14 mouse cellular contexts compared by ENCODE assay signal in the genomic region with DNA sequence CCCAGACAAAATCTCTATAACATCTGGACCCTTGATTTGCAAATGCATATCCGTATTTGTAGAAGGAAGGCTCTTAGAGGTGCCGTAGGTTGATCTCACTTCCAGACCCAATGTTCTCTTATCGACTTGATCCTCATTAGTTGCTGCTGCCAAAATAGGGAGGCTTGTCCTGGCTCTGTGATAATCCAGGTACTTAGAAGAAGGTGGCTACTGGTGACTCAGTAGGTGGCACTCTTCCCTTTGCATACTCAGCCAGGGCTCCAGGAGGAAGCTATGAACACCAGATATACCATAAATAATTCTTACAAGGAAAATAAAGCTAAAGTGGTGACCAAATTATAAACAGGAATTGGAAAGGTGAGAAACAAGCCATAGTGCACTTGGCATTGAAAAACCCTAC. TPM values are rescaled to one million over a fixed set of nuclear protein-coding genes. Genes with fewer than 3 reads are reported as not detected.
DNase-seq lines count a peak whose midpoint lies in the region; ATAC-seq and TF ChIP-seq lines count a peak whose summit lies in the region.
"Had no signal": no experiment of that assay in that cellular context is flagged by ENCODE, and none has a peak within 500 bp of the region (broad histone marks: within the 10 kb centered on the region; RNA-seq: fewer than 3 reads in every experiment).

No protein-coding gene starts in this region.

- no peak overlapping the region for H3K9ac ChIP-seq in hindbrain, embryonic 14.5 days
- no peak overlapping the region for H3K9ac ChIP-seq in hindbrain, embryonic 13.5 days
- H3K9ac ChIP-seq in lung, embryonic 14.5 days: no peak overlapping the region
- H3K9ac ChIP-seq in CH12.LX (ENCODE audit: insufficient read depth, low read depth): no peak overlapping the region
- H3K9ac ChIP-seq: embryonic facial prominence, embryonic 12.5 days; limb, embryonic 15.5 days; neural tube, embryonic 13.5 days had no signal

- no peak for ATAC-seq in hindbrain, embryonic 14.5 days (ENCODE audit: low FRiP score)
- no peak for ATAC-seq in hindbrain, embryonic 13.5 days (ENCODE audit: low FRiP score)
- ATAC-seq in lung, embryonic 14.5 days (ENCODE audit: insufficient read depth): no peak

- WGBS in hindbrain, embryonic 14.5 days: 55% methylated on average over 3 of the region's 3 CpGs
- whole genome bisulfite sequencing in hindbrain, embryonic 13.5 days: 58% methylated on average over 3 of the region's 3 CpGs
- WGBS in lung, embryonic 14.5 days: 31% methylated on average over 3 of the region's 3 CpGs
- WGBS in lung, adult 2 months: 33% methylated on average over 3 of the region's 3 CpGs

- in situ Hi-C loops in CH12.LX (cut with MboI; ENCODE audit: low pct_ligation_motif_present, low pct_unique_long_range_greater_than_20kb, low sequenced_read_pairs): loop anchor here (25.0 kb wide), 1 partner anchor 204 kb away; a partner anchor contains a TSS

- no peaks in the 10 kb centered on the region for H3K36me3 ChIP-seq in hindbrain, embryonic 14.5 days (replicated peaks; ENCODE audit: control insufficient read depth, insufficient read depth)
- H3K36me3 ChIP-seq in hindbrain, embryonic 13.5 days: no peaks in the 10 kb centered on the region
- no peaks in the 10 kb centered on the region for H3K36me3 ChIP-seq in lung, embryonic 14.5 days (ENCODE audit: insufficient read depth)
- H3K36me3 ChIP-seq in CH12.LX (replicated peaks in 1 of 2; ENCODE audit: control insufficient read depth in 1 of 2, insufficient read depth in 1 of 2, low read length in 1 of 2): peaks cover 0 to 11% of the 10 kb centered on the region in 2 experiments
- H3K36me3 ChIP-seq: embryonic facial prominence, embryonic 12.5 days; limb, embryonic 15.5 days; neural tube, embryonic 13.5 days had no signal

- peak; percentile 58 for TF ChIP-seq RAD21 in CH12.LX (IDR thresholded peaks at IDR 0.05; ENCODE audit: low read depth, low read length)

- H3K4me1 ChIP-seq in hindbrain, embryonic 14.5 days (replicated peaks; ENCODE audit: control insufficient read depth, insufficient read depth, low read length): peaks cover 10% of the 10 kb centered on the region
- H3K4me1 ChIP-seq in hindbrain, embryonic 13.5 days (replicated peaks): peaks cover 26% of the 10 kb centered on the region
- H3K4me1 ChIP-seq in lung, embryonic 14.5 days (ENCODE audit: insufficient read depth): peaks cover 4% of the 10 kb centered on the region; the same call in 1 of the 2 replicates
- H3K4me1 ChIP-seq in lung, adult 2 months (ENCODE audit: control insufficient read depth, insufficient read depth, low read length): peaks cover 5% of the 10 kb centered on the region; the same call in 1 of the 2 replicates
- H3K4me1 ChIP-seq in CH12.LX (ENCODE audit: control insufficient read depth in 1 of 2, insufficient read depth in 2 of 2): peaks cover 2 to 38% of the 10 kb centered on the region in 2 experiments; a peak in 3 of 4 replicates
- H3K4me1 ChIP-seq: embryonic facial prominence, embryonic 12.5 days had no signal

- peak; percentile 29 for DNase-seq in hindbrain, embryonic 14.5 days (ENCODE audit: low spot score)
- peak; percentile 41 for DNase-seq in lung, embryonic 14.5 days
- DNase-seq in lung, adult 2 months: no peak
- no peak for DNase-seq in CH12.LX (ENCODE audit: extremely low read depth)
- peak; percentile 56 for DNase-seq in brain, embryonic 14.5 days (ENCODE audit: low read depth)
- no peak for DNase-seq in right cerebral cortex, postnatal 36 days (ENCODE audit: low spot score in 2 of 2)
- no peak for DNase-seq in Muller cell, postnatal 12 days (ENCODE audit: inconsistent ontology term)
- DNase-seq: gastrocnemius, postnatal 25 days; lung, postnatal 14 days had no signal

- no peak overlapping the region for H3K27ac ChIP-seq in hindbrain, embryonic 14.5 days
- H3K27ac ChIP-seq in hindbrain, embryonic 13.5 days: no peak overlapping the region
- H3K27ac ChIP-seq in lung, embryonic 14.5 days (ENCODE audit: low read depth): no peak overlapping the region
- no peak overlapping the region for H3K27ac ChIP-seq in CH12.LX (ENCODE audit: insufficient read depth, low read depth)
- H3K27ac ChIP-seq: embryonic facial prominence, embryonic 12.5 days; limb, embryonic 15.5 days had no signal

- H3K79me2 ChIP-seq in CH12.LX (replicated peaks; ENCODE audit: control insufficient read depth, extremely low read depth, insufficient read depth, poor library complexity, severe bottlenecking): peaks cover 6% of the 10 kb centered on the region

- H3K4me2 ChIP-seq in hindbrain, embryonic 14.5 days (replicated peaks): no peak overlapping the region
- no peak overlapping the region for H3K4me2 ChIP-seq in hindbrain, embryonic 13.5 days
- H3K4me2 ChIP-seq in lung, embryonic 14.5 days: peak overlapping the region; percentile 3; the same call in 1 of the 2 replicates
- peak overlapping the region; percentile 46; the same call in 1 of the 2 replicates for H3K4me2 ChIP-seq in CH12.LX (ENCODE audit: insufficient read depth, low read depth, poor library complexity, severe bottlenecking)
- H3K4me2 ChIP-seq: embryonic facial prominence, embryonic 12.5 days; heart, embryonic 11.5 days; limb, embryonic 15.5 days had no signal

- no peak for TF ChIP-seq POLR2A in lung, adult 2 months (IDR thresholded peaks at IDR 0.05; ENCODE audit: borderline replicate concordance, extremely low read depth, low read depth, low read length)
- TF ChIP-seq POLR2A in CH12.LX (IDR thresholded peaks at IDR 0.05; ENCODE audit: low read depth, low read length): no peak
- TF ChIP-seq POLR2A in brain, embryonic 14.5 days (IDR thresholded peaks at IDR 0.05; ENCODE audit: borderline replicate concordance, extremely low read depth, insufficient read depth, insufficient read length, poor library complexity, severe bottlenecking): no peak

- peak; percentile 32; the same call in 1 of the 2 replicates for TF ChIP-seq CTCF in lung, embryonic 14.5 days (IDR thresholded peaks at IDR 0.05; ENCODE audit: low read depth)
- TF ChIP-seq CTCF in lung, adult 2 months (IDR thresholded peaks at IDR 0.05; ENCODE audit: insufficient read depth, low read length): no peak
- peak in 1 of 2 experiments; percentile 54; a peak in 2 of 4 replicates for TF ChIP-seq CTCF in CH12.LX (conservative IDR thresholded peaks at IDR 0.05 in 1 of 2, IDR thresholded peaks at IDR 0.05 in 1 of 2; ENCODE audit: low read depth in 2 of 2, low read length in 2 of 2)
- no peak for TF ChIP-seq CTCF in brain, embryonic 14.5 days (IDR thresholded peaks at IDR 0.05; ENCODE audit: borderline replicate concordance, extremely low read depth, insufficient read depth, insufficient read length)

- TF ChIP-seq EP300 in CH12.LX (IDR thresholded peaks at IDR 0.05; ENCODE audit: low read length): no peak

- H3K4me3 ChIP-seq in hindbrain, embryonic 14.5 days (replicated peaks; ENCODE audit: low read length): no peak overlapping the region
- no peak overlapping the region for H3K4me3 ChIP-seq in hindbrain, embryonic 13.5 days
- H3K4me3 ChIP-seq in lung, embryonic 14.5 days (ENCODE audit: low read depth, low read length): no peak overlapping the region
- no peak overlapping the region for H3K4me3 ChIP-seq in lung, adult 2 months (replicated peaks; ENCODE audit: extremely low read depth, low read depth, low read length)
- no peak overlapping the region for H3K4me3 ChIP-seq in CH12.LX (replicated peaks in 1 of 3; ENCODE audit: low read depth in 2 of 3, low read length in 2 of 3, poor library complexity in 1 of 3)
- H3K4me3 ChIP-seq: embryonic facial prominence, embryonic 12.5 days; limb, embryonic 15.5 days; neural tube, embryonic 13.5 days had no signal

- no peaks in the 10 kb centered on the region for H3K9me3 ChIP-seq in hindbrain, embryonic 14.5 days (ENCODE audit: control insufficient read depth, low read length)
- no peaks in the 10 kb centered on the region for H3K9me3 ChIP-seq in hindbrain, embryonic 13.5 days
- H3K9me3 ChIP-seq in lung, embryonic 14.5 days (ENCODE audit: low read depth, low read length): no peaks in the 10 kb centered on the region
- no peaks in the 10 kb centered on the region for H3K9me3 ChIP-seq in CH12.LX (replicated peaks; ENCODE audit: low read length)
- H3K9me3 ChIP-seq: embryonic facial prominence, embryonic 12.5 days; limb, embryonic 15.5 days; neural tube, embryonic 13.5 days had no signal

- dilution Hi-C loops in CH12.LX (cut with MboI; ENCODE audit: extremely low pct_ligation_motif_present, extremely low pct_unique_long_range_greater_than_20kb, low sequenced_read_pairs): no loop called here

- H3K27me3 ChIP-seq in hindbrain, embryonic 14.5 days (ENCODE audit: control insufficient read depth, insufficient read depth, low read length): peaks cover 62% of the 10 kb centered on the region
- H3K27me3 ChIP-seq in hindbrain, embryonic 13.5 days: peaks cover 58% of the 10 kb centered on the region
- peaks cover 25% of the 10 kb centered on the region; the same call in 1 of the 2 replicates for H3K27me3 ChIP-seq in lung, embryonic 14.5 days (ENCODE audit: insufficient read depth, low read length)
- H3K27me3 ChIP-seq in CH12.LX (replicated peaks): no peaks in the 10 kb centered on the region
- H3K27me3 ChIP-seq: neural tube, embryonic 13.5 days had no signal

TF ChIP-seq in CH12.LX, 34 proteins besides CTCF, POLR2A, EP300 and RAD21:
- no peak for TF ChIP-seq KAT2A (IDR thresholded peaks at IDR 0.05; ENCODE audit: insufficient replicate concordance, low read length)
- peak; percentile 30; the same call in 1 of the 2 replicates for TF ChIP-seq SMC3 (IDR thresholded peaks at IDR 0.05; ENCODE audit: low read depth, low read length)
- no peak for TF ChIP-seq MAZ (IDR thresholded peaks at IDR 0.05; ENCODE audit: low read depth, low read length)
- TF ChIP-seq UBTF (IDR thresholded peaks at IDR 0.05; ENCODE audit: low read depth, low read length): no peak
- no peak for TF ChIP-seq ELF1 (IDR thresholded peaks at IDR 0.05; ENCODE audit: low read depth, low read length)
- no peak for TF ChIP-seq MYC (IDR thresholded peaks at IDR 0.05; ENCODE audit: low read depth, low read length)

RNA-seq across cellular contexts. Expression of a gene that starts 3.6 kb away (rescaled TPM):
- polyA plus RNA-seq in hindbrain, embryonic 14.5 days (2014; fragmentation: Nextera tagmentation; extraction: Ambion mirVana): 33.1 and 38.6 TPM in 2 replicates
- 28.6 and 35.6 TPM in 2 replicates for polyA plus RNA-seq in hindbrain, embryonic 13.5 days (2015; fragmentation: Nextera tagmentation; extraction: Ambion mirVana)
- 61.2 and 67.4 TPM in 2 replicates for polyA plus RNA-seq in lung, embryonic 14.5 days (2014; fragmentation: Nextera tagmentation; extraction: Ambion mirVana)
- 13.7 and 25.4 TPM in 2 replicates for polyA plus RNA-seq in lung, adult 2 months (2012; rRNA removed)
- total RNA-seq in CH12.LX (2012; rRNA removed) (25.8 and 30.2 TPM in 2 replicates), CH12.LX (2014; rRNA removed) (51.9 and 61.0 TPM in 2 replicates)
- 76.1 and 85.9 TPM in 2 replicates for polyA plus RNA-seq in CH12.LX (2012; ENCODE audit: insufficient read length, low read depth)
- polyA plus RNA-seq in brain, embryonic 14.5 days (2012; rRNA removed): 6.3 and 10.3 TPM in 2 replicates

Comparison
In these comparisons a context has a peak if more than half of its experiments do, and no peak if none do; other contexts are left out.
1. DNase-seq: peak in hindbrain, embryonic 14.5 days (single experiment), lung, embryonic 14.5 days (single experiment) and brain, embryonic 14.5 days (single experiment); none in lung, adult 2 months (single experiment), CH12.LX (single experiment), right cerebral cortex, postnatal 36 days (0 of 2) and Muller cell, postnatal 12 days (single experiment).
2. H3K4me2 ChIP-seq: peak in lung, embryonic 14.5 days (single experiment) and CH12.LX (single experiment); none in hindbrain, embryonic 14.5 days (single experiment) and hindbrain, embryonic 13.5 days (single experiment).